Mouse (Mus musculus) liver, embryonic 16.5 days (tissue): ENCODE measurements around the gene Foxa1. TPM values are rescaled to one million over a fixed set of nuclear protein-coding genes. Genes with fewer than 3 reads are reported as not detected.

Experiments
- ATAC-seq: fragments of 200-750 bp; cut with Nextera tagmentation; 2 replicates; pipeline ENCODE4 v1.8.0; 2017; ENCODE audit warnings: low read depth, mild to moderate bottlenecking, moderate number of reproducible peaks, moderate library complexity
- H3K27ac ChIP-seq: fragments of 300-500 bp; sonication (generic); 2 replicates; pipeline ENCODE4 v1.5.1; 2014; ENCODE audit warnings: mild to moderate bottlenecking, low read length
- H3K27me3 ChIP-seq: fragments of 300-500 bp; sonication (generic); 2 replicates; pipeline ENCODE4 v1.6.1; 2014; ENCODE audit warnings: low read depth, low read length, mixed read lengths; ENCODE audit not compliant: control insufficient read depth, insufficient read depth
- H3K36me3 ChIP-seq: fragments of 300-500 bp; sonication (generic); 2 replicates; pipeline ENCODE4 v1.6.1; 2014; ENCODE audit warnings: mild to moderate bottlenecking; ENCODE audit not compliant: control insufficient read depth, insufficient read depth
- H3K4me1 ChIP-seq: fragments of 300-500 bp; sonication (generic); 2 replicates; pipeline ENCODE4 v1.6.1; 2014; ENCODE audit warnings: low read depth, low read length, mixed read lengths; ENCODE audit not compliant: control insufficient read depth
- H3K4me2 ChIP-seq: fragments of 300-500 bp; sonication (generic); 2 replicates; pipeline ENCODE4 v1.6.1; 2014; ENCODE audit warnings: low read depth, low read length, mixed read lengths
- H3K4me3 ChIP-seq: fragments of 300-500 bp; sonication (generic); 2 replicates; pipeline ENCODE4 v1.5.1; 2014; ENCODE audit warnings: low read depth, mild to moderate bottlenecking, low read length
- H3K9ac ChIP-seq: fragments of 300-500 bp; sonication (generic); 2 replicates; pipeline ENCODE4 v1.6.1; 2014; ENCODE audit warnings: low read depth, low read length
- H3K9me3 ChIP-seq: fragments of 300-500 bp; sonication (generic); replicated peaks from 2 replicates; pipeline ENCODE4 v1.6.1; 2016; ENCODE audit warnings: low read length; ENCODE audit not compliant: control insufficient read depth
- WGBS: fragments of 180-500 bp; shearing (Covaris S2); extraction: QIAGEN DNeasy Blood & Tissue Kit; methylation state at CpG from one replicate; pipeline ENCODE4 v1.1.7; 2014; ENCODE audit not compliant: insufficient replicate concordance; 5-methylcytosine and 5-hydroxymethylcytosine counted together
- polyA plus RNA-seq: library from polyadenylated mRNA; unstranded; fragments of >200 nt; fragmentation: Nextera tagmentation; extraction: Ambion mirVana; gene quantifications from 2 replicates; pipeline ENCODE4 v1.2.1, GENCODE M21; 2015

Foxa1 gene
- polyA plus RNA-seq, 1 experiment from 2014 or later: 0.72 TPM

GRCm38 (mm10) chr12:57550181-57550808 lies 3.6 kb upstream of the Foxa1 start:
- no peak overlapping the region for H3K9ac ChIP-seq
- no peak overlapping the region for H3K4me3 ChIP-seq
- no peak overlapping the region for H3K27ac ChIP-seq
- ATAC-seq: no peak
- H3K27me3 ChIP-seq: peaks cover 78% of the 10 kb centered on the region
- no peak overlapping the region for H3K4me2 ChIP-seq
- no peaks in the 10 kb centered on the region for H3K36me3 ChIP-seq
- H3K9me3 ChIP-seq: no peaks in the 10 kb centered on the region
- 7% methylated on average over 31 of the region's 31 CpGs for WGBS
- no peaks in the 10 kb centered on the region; the same call in none of the 2 replicates for H3K4me1 ChIP-seq

GRCm38 (mm10) chr12:57549667-57550160 lies 3.0 kb upstream of the Foxa1 start:
- H3K27ac ChIP-seq: no peak overlapping the region
- 3% methylated on average over 15 of the region's 15 CpGs for WGBS
- no peaks in the 10 kb centered on the region for H3K9me3 ChIP-seq
- H3K4me3 ChIP-seq: no peak overlapping the region
- H3K27me3 ChIP-seq: peaks cover 84% of the 10 kb centered on the region
- H3K4me1 ChIP-seq: no peaks in the 10 kb centered on the region; the same call in none of the 2 replicates
- no peak for ATAC-seq
- no peaks in the 10 kb centered on the region for H3K36me3 ChIP-seq
- no peak overlapping the region for H3K4me2 ChIP-seq
- no peak overlapping the region for H3K9ac ChIP-seq

- Histone ChIP-seq H3K9ac (no peak overlapping the region), H3K4me1 (no peaks in the 10 kb centered on the region; the same call in none of the 2 replicates), H3K36me3 (no peaks in the 10 kb centered on the region), H3K9me3 (no peaks in the 10 kb centered on the region), H3K27me3 (peaks cover 89% of the 10 kb centered on the region), H3K4me3 (no peak overlapping the region), H3K27ac (no peak overlapping the region), H3K4me2 (no peak overlapping the region)
- 5% methylated on average over 25 of the region's 25 CpGs for WGBS
- ATAC-seq: no peak
Measured at GRCm38 (mm10) chr12:57548981-57549666, 2.4 kb upstream of the Foxa1 start.

GRCm38 (mm10) chr12:57548352-57548980 lies 1.8 kb upstream of the Foxa1 start:
- Histone ChIP-seq H3K4me3 (no peak overlapping the region), H3K4me2 (no peak overlapping the region), H3K4me1 (no peaks in the 10 kb centered on the region; the same call in none of the 2 replicates), H3K27ac (no peak overlapping the region), H3K9me3 (no peaks in the 10 kb centered on the region), H3K36me3 (no peaks in the 10 kb centered on the region), H3K27me3 (peaks cover 93% of the 10 kb centered on the region), H3K9ac (no peak overlapping the region)
- 1% methylated on average over 20 of the region's 20 CpGs for WGBS
- ATAC-seq: no peak

GRCm38 (mm10) chr12:57547890-57548289 lies 1.2 kb upstream of the Foxa1 start:
- Histone ChIP-seq H3K9me3 (no peaks in the 10 kb centered on the region), H3K4me3 (no peak overlapping the region), H3K4me2 (no peak overlapping the region), H3K36me3 (no peaks in the 10 kb centered on the region), H3K27me3 (peaks cover 93% of the 10 kb centered on the region), H3K4me1 (no peaks in the 10 kb centered on the region; the same call in none of the 2 replicates), H3K9ac (no peak overlapping the region), H3K27ac (no peak overlapping the region)
- 8% methylated on average over 9 of the region's 9 CpGs for WGBS
- ATAC-seq: no peak

GRCm38 (mm10) chr12:57545371-57546241 lies 1.1 kb downstream of the Foxa1 start:
- peak overlapping the region; percentile 58 for H3K4me2 ChIP-seq
- H3K27ac ChIP-seq: peak overlapping the region; percentile 50
- peaks cover 99% of the 10 kb centered on the region for H3K27me3 ChIP-seq
- WGBS: under 1% methylated on average over 103 of the region's 106 CpGs
- no peaks in the 10 kb centered on the region for H3K36me3 ChIP-seq
- ATAC-seq: peak; percentile 68
- H3K4me3 ChIP-seq: peak overlapping the region; percentile 59
- H3K4me1 ChIP-seq: no peaks in the 10 kb centered on the region; the same call in none of the 2 replicates
- no peaks in the 10 kb centered on the region for H3K9me3 ChIP-seq
- H3K9ac ChIP-seq: peak overlapping the region; percentile 51

GRCm38 (mm10) chr12:57544641-57545370 lies 1.9 kb downstream of the Foxa1 start:
- no peak for ATAC-seq
- Histone ChIP-seq H3K4me1 (no peaks in the 10 kb centered on the region; the same call in none of the 2 replicates), H3K9ac (peak overlapping the region; percentile 51), H3K27ac (peak overlapping the region; percentile 50), H3K36me3 (no peaks in the 10 kb centered on the region), H3K9me3 (no peaks in the 10 kb centered on the region), H3K4me3 (peak overlapping the region; percentile 59), H3K27me3 (peaks cover 93% of the 10 kb centered on the region), H3K4me2 (peak overlapping the region; percentile 58)
- WGBS: 1% methylated on average over 31 of the region's 31 CpGs

- Histone ChIP-seq H3K27ac (no peak overlapping the region; the same call in 1 of the 2 replicates), H3K9ac (no peak overlapping the region)
- 5% methylated on average over 10 of the region's 10 CpGs for WGBS
Measured at GRCm38 (mm10) chr12:57543627-57543991, 3.1 kb downstream of the Foxa1 start.

More at GRCm38 (mm10) chr12:57543627-57543991, 3.1 kb downstream of the Foxa1 start:
- H3K27me3 ChIP-seq: peaks cover 93% of the 10 kb centered on the region
- ATAC-seq: no peak
- peak overlapping the region; percentile 35 for H3K4me2 ChIP-seq
- H3K4me3 ChIP-seq: peak overlapping the region; percentile 13
- H3K36me3 ChIP-seq: no peaks in the 10 kb centered on the region
- no peaks in the 10 kb centered on the region; the same call in none of the 2 replicates for H3K4me1 ChIP-seq
- H3K9me3 ChIP-seq: no peaks in the 10 kb centered on the region
